Mouse (Mus musculus): ENCODE data around the gene Pakap.

GRCm38 (mm10) chr4:57675387-57675786 is 107.4 kb downstream of the Pakap start:
- TF ChIP-seq CTCF (IDR thresholded peaks at IDR 0.05; ENCODE audit: low read depth, low read length) (no peak), POLR2A (IDR thresholded peaks at IDR 0.05; ENCODE audit: extremely low read depth, insufficient read depth, low read length) (no peak)

All from liver, adult 2 months (tissue).